Mouse (Mus musculus): ENCODE results near the gene Lyplal1. TPM values are rescaled to one million over a fixed set of nuclear protein-coding genes. Genes with fewer than 3 reads are reported as not detected.

Gene Lyplal1
- under 1 TPM in 1 of 2 experiments, not detected in 1; 0.18 TPM for polyA plus RNA-seq (2017; shearing (Covaris generic))

DNA sequence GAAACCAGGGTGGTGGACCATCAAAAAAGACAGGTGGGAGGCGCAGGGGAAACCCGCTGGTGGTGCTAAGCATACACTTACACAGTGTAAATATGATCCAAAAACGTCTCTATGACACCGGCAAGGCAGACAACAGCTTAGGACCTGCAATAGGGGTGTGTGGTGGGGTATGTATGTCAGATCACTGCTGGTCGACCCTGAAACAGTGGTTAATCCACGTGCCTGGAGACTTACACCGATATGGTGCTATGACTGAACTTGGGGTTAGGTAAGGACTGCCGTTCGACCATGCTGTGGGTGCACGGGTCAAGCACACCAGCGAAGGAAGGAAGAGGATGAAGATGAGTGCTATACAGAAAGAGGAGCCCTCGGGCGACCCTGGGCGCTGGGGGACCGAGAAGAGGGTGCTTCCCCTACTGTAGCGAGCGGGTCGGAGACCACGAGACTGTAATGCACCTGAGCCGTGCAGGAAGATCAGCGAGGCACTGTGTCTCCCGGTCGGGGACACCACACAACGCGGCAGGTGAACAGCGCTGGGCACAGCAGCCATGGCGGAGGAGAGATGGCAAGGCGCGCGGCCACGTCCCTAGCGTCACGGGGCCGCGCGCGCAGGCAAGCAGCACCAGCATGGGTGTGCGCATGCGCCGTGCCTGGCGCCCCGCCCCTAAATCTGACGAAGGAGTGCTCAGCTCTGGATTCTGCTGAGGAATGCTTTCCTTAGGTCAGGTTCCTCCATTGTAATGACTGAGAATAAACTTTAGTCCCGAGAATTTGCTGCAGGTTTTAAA lies at the start of gene Lyplal1:
TSS of gene Lyplal1 (minus strand) at position 610 of the 788 bp plus-strand sequence.

